Mouse (Mus musculus) CD4-positive, CD25-positive, alpha-beta regulatory T cell (primary cell): Measurements from ENCODE around the gene Wfikkn1. TPM values are rescaled to one million over a fixed set of nuclear protein-coding genes. Genes with fewer than 3 reads are reported as not detected.

ENCODE experiments used
- polyA plus RNA-seq: library from polyadenylated mRNA; unstranded; fragments of 100-300 nt; shearing (Covaris generic); gene quantifications from one replicate; pipeline ENCODE4 v1.2.1, GENCODE M21; 2017

Wfikkn1 gene
- polyA plus RNA-seq: 1.3 TPM

DNA sequence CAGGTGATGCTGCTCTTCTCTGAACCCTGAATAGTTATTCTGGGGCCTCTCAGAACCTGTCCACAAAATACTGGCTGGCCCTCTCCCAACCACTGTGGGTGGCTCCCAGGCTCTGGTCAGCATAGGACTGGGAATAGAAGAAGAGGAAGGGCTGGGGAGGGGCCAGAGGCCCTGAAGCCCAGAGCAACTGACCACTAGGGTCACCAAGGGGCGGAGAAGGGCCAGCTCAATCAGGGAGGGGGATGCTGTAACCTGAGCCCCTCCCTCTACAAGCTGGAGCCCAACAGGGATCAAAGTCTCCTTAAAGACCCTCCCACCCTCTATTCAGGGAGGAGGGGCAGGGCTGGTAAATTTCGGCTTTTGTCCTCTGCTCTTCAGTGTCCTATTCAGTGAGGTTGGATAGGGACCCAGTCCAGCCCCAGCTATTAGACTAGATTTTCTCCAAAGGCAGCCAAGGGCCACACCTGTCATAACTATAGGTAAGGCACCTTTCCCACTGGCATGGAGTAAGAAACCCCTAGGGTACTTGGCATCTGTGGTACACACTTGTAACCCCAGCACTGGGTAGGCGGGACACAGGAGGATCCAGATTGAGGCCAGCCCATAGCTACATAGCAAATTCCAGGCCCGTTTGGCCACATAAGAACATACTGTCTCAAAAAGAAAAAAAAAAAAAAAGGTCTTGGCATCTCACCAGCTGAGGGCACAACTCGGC is at the start of gene Wfikkn1:
Wfikkn1 (minus strand) TSS at position 663 of the 715 bp plus-strand sequence.

DNA sequence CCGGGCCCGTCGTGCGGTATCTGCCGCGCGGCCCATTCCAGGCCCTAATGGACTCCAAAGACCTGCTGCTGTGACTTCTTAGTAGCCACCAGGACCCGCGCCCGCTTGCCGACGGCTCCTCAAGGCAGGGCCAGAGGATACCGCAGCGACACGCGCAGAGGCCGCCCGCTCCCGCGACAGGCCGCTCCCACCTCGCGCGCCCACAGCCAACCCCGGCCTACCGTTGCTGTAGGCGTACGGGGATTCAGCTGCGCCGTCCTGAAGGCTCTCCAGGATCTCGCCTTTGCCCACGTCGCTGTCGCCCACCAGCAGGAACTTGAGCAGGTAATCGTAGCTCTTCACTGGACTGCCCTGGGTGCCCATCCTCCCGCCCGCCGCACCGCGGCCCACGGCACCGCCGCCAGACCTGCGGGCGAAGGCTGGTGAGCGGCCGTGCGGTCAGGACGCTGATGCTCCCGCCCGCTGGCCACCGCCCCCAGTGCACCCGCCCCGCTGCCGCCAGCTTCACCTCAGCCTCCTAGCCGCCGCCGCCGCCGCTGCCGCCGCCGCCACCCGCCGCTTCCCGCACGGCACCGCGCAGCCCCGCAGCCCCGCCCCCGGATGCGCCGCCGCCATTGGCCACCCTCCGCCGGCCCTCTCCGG is 38.6 kb upstream of the Wfikkn1 start, which contains the start of gene Rab40c:
Rab40c (minus strand) TSS at position 584 of the 642 bp plus-strand sequence.

DNA sequence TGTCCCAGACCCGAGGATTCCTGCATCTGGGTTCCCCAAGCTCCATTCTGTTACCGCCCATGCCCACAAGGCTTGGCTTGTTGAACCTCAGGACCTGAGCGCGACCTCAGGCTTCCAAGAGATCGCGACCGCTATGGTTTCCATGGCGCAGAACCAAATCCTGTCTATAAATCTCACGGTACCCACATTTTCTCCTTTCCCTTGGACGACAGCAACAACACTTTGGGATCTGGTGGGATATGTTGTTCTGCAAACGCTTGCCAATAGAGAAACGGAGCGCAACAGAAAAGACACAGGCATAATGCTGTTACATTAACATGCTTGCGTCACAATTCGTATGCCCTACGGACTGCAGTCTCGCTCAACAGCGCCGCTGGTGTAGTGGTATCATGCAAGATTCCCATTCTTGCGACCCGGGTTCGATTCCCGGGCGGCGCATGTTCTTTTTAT is 5.9 kb downstream of the Wfikkn1 start, which contains the start of gene Mettl26:
Mettl26 (plus strand) TSS at position 354 of the 450 bp plus-strand sequence.

DNA sequence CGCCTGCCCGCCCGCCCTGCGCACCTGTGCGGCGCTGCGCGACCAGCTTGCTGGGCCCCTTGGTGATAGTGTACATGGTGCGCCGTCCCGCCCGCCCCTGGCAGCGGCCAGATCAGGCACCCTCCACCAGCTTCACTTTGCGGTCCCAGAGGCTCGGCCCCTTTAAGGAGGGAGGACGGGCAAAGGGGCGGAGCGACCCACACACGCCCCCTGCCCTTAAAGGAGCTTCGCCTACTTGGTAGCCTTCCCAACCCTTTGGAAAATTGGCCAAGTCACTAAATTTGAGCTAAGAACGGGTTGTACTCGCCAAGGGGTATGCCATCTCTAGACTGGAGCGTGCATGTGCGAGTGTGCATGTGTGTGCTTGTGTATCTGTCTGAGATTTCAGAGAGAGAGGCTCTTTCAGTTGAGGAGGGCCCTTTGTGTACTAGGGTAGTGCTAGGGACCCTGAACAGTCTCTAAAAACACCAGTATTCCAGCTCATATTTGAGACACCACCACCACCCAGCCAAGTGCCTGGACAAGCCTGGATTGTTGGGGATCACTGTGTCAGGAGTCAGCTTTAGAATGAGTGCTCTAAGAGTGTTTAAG is 12.0 kb downstream of the Wfikkn1 start, which contains the start of gene Mcrip2:
Mcrip2 (minus strand) TSS at position 164 of the 591 bp plus-strand sequence.

DNA sequence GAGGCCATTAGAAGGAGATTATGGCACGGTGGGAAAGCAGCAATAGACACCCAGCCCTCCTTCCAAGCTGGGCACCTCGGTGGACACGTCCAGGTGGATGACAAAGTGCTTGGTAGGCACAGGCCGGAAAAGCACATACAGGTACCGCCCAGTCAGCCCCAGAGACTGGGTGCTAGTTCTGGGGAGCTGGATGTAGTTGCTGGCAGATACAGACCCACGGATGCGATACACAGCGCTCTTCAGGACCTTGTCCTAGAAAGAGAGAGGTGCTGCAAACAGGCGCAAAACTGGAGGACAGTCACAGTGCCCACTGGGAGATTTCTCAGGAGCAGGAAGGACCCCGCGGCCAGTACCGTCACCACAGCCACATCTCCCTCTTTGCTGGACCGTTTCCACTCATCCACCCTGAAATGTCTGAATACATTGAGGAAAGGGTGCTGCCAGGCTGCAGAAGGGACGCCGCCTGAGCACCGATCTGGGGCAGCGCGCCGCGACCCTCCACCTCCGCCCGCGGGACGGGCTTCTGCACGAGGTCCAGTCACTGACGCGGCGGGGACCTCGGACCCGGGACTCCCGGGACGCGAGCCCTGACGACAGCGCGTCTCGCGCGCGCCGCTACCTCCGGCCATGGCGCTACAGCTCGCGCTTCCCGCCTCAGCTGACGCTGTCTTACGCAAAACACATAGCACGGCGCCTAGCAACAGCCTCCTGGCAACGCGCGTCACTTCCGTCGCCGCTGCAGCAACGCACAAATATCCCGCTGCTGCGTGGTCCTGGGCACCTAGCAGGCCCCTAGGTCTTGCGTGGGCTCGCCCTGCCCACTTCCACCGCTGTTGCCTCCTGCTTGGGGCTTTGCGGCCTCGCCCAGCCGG is 19.6 kb downstream of the Wfikkn1 start, which contains the start of gene Wdr90:
Wdr90 (minus strand) TSS at position 670 of the 872 bp plus-strand sequence.

DNA sequence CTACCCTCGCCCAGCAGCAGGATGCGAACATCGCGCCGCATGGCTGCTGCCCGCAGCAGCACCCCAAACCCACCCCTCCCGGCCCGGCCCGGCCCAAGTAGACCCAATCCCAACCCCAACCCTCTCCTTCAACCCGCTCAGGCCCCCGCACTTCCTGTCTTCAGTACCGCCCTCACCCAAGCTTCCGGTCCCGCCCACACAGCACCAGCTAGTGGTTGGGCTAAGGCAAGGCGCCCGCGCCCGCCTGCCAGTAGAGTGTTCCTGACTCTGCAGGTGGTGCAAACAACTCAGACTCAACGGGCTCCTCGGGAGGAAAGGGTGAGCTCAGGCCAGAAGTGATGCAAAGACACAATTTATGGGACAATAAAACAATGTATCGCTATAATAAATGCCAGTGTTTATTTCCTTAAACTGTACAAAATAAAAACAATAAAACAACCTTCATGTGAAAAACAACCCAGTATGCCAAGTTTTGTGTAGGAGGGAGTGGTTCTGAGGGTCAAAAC is 36.2 kb downstream of the Wfikkn1 start, which contains the start of gene Rhot2:
Rhot2 (minus strand) TSS at position 456 of the 506 bp plus-strand sequence.

DNA sequence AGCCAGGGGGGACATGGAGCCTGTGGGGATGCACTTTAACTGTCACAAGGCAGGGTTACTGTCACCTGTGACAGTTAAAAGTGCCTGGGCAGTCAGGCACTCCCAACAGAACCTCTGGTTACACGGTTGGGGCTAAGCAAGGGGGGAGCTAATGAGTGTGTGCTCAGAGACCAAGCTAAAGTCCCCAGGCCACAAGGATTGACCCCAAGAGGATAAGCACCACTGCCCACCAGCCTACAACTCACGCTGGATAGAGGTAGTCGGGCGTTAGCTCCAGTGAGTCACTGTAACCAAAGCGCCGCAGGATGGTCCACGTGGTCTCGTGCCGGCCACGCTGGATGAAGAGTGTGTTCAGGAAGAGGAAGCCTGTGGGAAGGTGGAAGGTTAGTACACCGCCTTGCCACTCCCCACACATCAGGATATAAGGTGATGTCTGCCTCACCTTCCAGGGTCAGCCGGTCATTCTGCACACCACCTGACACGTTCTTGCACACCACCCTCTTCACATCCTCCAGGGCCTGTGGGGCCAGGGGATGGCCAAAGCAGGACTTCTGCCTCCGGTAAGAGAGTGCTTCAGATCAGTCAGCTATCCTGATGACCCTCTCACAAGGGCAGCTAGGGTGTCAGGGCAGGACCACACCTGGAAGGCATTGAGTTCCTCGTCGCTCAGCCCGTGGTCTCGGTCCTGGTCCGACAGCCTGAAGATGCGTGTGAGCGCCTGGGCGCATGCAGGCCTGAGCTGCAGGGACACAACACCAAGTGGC is 39.4 kb downstream of the Wfikkn1 start, which contains the start of gene Gm20683:
Gm20683 (minus strand) TSS at position 647 of the 764 bp plus-strand sequence.

DNA sequence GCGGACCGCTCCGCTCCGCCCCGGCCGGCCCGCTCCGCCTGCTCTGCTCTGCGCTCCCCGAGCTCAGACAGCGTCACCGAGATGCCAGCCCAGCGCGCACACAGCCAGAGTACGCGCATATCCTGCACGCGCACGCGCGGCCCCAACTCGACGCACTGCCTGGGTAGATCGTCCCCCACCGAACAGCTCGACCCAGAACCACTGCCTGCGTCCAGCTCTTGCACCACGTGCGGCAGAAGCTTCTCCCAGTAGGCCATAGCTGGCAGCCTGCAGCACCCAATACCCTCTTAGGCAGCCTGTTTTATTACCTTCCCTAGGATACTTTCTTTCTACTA is 43.6 kb downstream of the Wfikkn1 start, which contains the start of gene Rhbdl1:
Rhbdl1 (minus strand) TSS at position 220 of the 335 bp plus-strand sequence.

DNA sequence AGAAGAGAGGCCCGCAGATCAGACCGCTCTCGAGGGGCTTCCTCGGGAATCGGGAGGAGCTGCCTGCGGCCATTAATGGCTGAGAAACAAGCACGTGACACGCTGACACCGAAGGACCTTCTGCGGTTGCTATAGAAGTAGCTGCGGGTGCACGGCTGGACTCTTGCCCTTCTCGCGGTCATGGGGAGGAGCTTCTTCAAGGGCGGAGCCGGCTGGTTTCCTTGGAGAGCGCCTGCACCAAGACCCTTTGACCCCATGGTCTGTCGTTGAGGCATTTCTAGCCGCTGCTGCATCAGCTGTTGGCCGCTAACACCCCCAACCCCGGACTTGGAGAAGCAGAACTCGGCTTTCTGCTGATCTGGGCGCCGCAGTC is 47.4 kb downstream of the Wfikkn1 start, which contains the start of gene Stub1:
Stub1 (minus strand) TSS at position 114 of the 373 bp plus-strand sequence.

DNA sequence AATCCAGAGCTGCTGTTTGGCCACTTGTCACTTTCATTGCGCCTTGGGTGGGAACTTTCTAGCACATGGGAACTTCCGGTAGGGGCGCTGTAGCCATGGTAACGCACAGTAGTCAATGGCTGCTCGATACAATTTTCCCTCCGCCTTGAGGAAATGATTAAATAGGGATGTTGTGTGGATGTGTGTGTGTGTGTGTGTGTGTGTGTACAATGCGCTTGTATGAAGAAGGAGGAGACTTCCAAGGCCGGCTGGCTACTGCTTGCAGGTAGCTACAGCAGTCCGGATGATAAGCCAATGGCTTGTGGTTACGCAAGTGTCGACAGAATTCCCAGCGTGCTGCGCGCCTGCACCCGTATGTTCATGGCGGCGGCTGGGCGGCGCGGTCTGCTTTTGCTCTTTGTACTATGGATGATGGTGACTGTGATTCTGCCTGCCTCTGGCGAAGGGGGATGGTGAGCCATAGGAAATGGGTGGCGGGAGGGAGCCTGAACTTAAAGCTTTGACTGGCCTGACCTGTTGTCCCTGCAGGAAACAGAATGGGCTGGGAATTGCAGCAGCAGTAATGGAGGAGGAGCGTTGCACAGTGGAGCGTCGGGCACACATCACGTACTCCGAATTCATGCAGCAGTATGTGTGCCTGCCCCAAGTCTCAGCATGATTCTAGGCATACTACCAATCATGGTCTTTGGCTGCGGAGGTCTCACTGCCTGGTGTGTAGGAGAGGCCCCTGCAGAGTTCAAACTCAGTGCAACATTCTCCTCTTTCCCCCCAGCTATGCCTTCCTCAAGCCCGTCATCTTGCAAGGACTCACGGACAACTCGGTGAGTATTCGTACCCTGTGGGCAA is 51.7 kb downstream of the Wfikkn1 start, which contains the start of gene Jmjd8:
Jmjd8 (plus strand) TSS at position 156 of the 846 bp plus-strand sequence.

Other genes starting within 250 kb of the Wfikkn1 start
- not detected for gene Gng13, start 163.7 kb downstream of the Wfikkn1 start, polyA plus RNA-seq
- gene Chtf18, start 153.4 kb downstream of the Wfikkn1 start, polyA plus RNA-seq: 6.4 TPM
- 14.6 TPM for gene Rpusd1, start 153.2 kb downstream of the Wfikkn1 start, polyA plus RNA-seq
- gene Mslnl, start 144.8 kb downstream of the Wfikkn1 start, polyA plus RNA-seq: 0.07 TPM
- gene Msln, start 126.5 kb downstream of the Wfikkn1 start, polyA plus RNA-seq: not detected
- gene Narfl, start 107.1 kb downstream of the Wfikkn1 start, polyA plus RNA-seq: 28.1 TPM
- 51.4 TPM for gene Haghl, start 95.2 kb downstream of the Wfikkn1 start, polyA plus RNA-seq
- 0.49 TPM for gene Ccdc78, start 94.3 kb downstream of the Wfikkn1 start, polyA plus RNA-seq
- gene Fam173a, start 88.0 kb downstream of the Wfikkn1 start, polyA plus RNA-seq: 223 TPM
- gene AC134908.4, start 85.2 kb downstream of the Wfikkn1 start, polyA plus RNA-seq: 1.6 TPM
- gene Metrn, start 83.7 kb downstream of the Wfikkn1 start, polyA plus RNA-seq: 45.7 TPM
- 0.13 TPM for gene Fbxl16, start 71.8 kb downstream of the Wfikkn1 start, polyA plus RNA-seq
- 44.1 TPM for gene Wdr24, start 57.2 kb downstream of the Wfikkn1 start, polyA plus RNA-seq
- 36.7 TPM for gene Jmjd8, start 52.0 kb downstream of the Wfikkn1 start, polyA plus RNA-seq
- 169 TPM for gene Stub1, start 47.5 kb downstream of the Wfikkn1 start, polyA plus RNA-seq
- gene Rhbdl1, start 43.6 kb downstream of the Wfikkn1 start, polyA plus RNA-seq: 2.1 TPM
- gene Gm20683, start 39.1 kb downstream of the Wfikkn1 start, polyA plus RNA-seq: 2.6 TPM
- gene Rhot2, start 36.0 kb downstream of the Wfikkn1 start, polyA plus RNA-seq: 41.0 TPM
- 8.8 TPM for gene Wdr90, start 19.4 kb downstream of the Wfikkn1 start, polyA plus RNA-seq
- gene Mcrip2, start 12.1 kb downstream of the Wfikkn1 start, polyA plus RNA-seq: 5.2 TPM
- 82.8 TPM for gene Mettl26, start 5.8 kb downstream of the Wfikkn1 start, polyA plus RNA-seq
- 31.6 TPM for gene Rab40c, start 38.9 kb upstream of the Wfikkn1 start, polyA plus RNA-seq
- gene Pigq, start 64.1 kb upstream of the Wfikkn1 start, polyA plus RNA-seq: 55.2 TPM
- gene Nhlrc4, start 64.1 kb upstream of the Wfikkn1 start, polyA plus RNA-seq: not detected
- not detected for gene A930017K11Rik, start 71.7 kb upstream of the Wfikkn1 start, polyA plus RNA-seq
- 30.1 TPM for gene Capn15, start 104.9 kb upstream of the Wfikkn1 start, polyA plus RNA-seq
- gene Rab11fip3, start 188.7 kb upstream of the Wfikkn1 start, polyA plus RNA-seq: 13.5 TPM
- 30.0 TPM for gene Decr2, start 209.5 kb upstream of the Wfikkn1 start, polyA plus RNA-seq
- gene Nme4, start 214.7 kb upstream of the Wfikkn1 start, polyA plus RNA-seq: 3.3 TPM
- gene Tmem8, start 232.4 kb upstream of the Wfikkn1 start, polyA plus RNA-seq: 27.9 TPM
- gene Mrpl28, start 242.6 kb upstream of the Wfikkn1 start, polyA plus RNA-seq: 76.8 TPM